In the genomic region with DNA sequence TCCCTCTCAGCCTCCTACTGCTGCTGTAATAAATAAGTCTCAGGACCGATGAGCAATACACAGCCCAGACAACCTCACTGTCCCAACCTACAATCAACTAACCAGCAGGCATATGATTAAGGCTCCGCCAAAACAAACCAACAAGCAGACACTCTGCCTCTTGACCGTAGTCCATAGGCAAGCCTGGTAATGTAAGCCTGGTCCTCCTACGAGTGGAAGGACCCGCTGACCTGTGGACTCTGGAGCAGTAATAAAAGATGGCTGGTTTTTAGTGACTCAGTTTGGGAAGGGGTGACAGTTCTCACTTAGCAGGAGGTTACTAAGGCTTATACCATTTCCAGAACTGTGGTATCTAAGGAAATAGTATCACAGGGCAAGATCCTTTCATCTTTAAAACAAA, we compare ENCODE assay signal across 25 mouse cellular contexts. TPM values are rescaled to one million over a fixed set of nuclear protein-coding genes. Genes with fewer than 3 reads are reported as not detected.
"Had no signal": no experiment of that assay in that cellular context is flagged by ENCODE, and none has a peak within 500 bp of the region (broad histone marks: within the 10 kb centered on the region; RNA-seq: fewer than 3 reads in every experiment).

No protein-coding gene starts in this region.

- H3K9me3 ChIP-seq: liver, embryonic 15.5 days; midbrain, embryonic 10.5 days; midbrain, embryonic 13.5 days; neural tube, embryonic 13.5 days; stomach, embryonic 15.5 days had no signal

- ATAC-seq: hindbrain, embryonic 16.5 days; lung, postnatal 0 days; midbrain, embryonic 13.5 days; midbrain, embryonic 16.5 days had no signal

- H3K4me1 ChIP-seq: megakaryocyte, embryonic 14.5 days; midbrain, embryonic 13.5 days; neural tube, embryonic 13.5 days; stomach, embryonic 15.5 days had no signal

- H3K4me3 ChIP-seq: layer of hippocampus, adult 2 months; left cerebral cortex, adult 2 months; liver, embryonic 15.5 days; megakaryocyte, embryonic 14.5 days; midbrain, embryonic 10.5 days; midbrain, embryonic 13.5 days; myocyte; neural tube, embryonic 13.5 days; stomach, embryonic 15.5 days had no signal

- H3K36me3 ChIP-seq: liver, embryonic 15.5 days; midbrain, embryonic 10.5 days; midbrain, embryonic 13.5 days; neural tube, embryonic 13.5 days; stomach, embryonic 15.5 days had no signal

- H3K27me3 ChIP-seq: liver, embryonic 15.5 days; megakaryocyte, embryonic 14.5 days; midbrain, embryonic 13.5 days; neural tube, embryonic 13.5 days; stomach, embryonic 15.5 days had no signal

- H3K9ac ChIP-seq: liver, embryonic 15.5 days; lung, embryonic 14.5 days; midbrain, embryonic 13.5 days; neural tube, embryonic 13.5 days; stomach, embryonic 15.5 days had no signal

- H3K27ac ChIP-seq: layer of hippocampus, adult 2 months; left cerebral cortex, adult 2 months; liver, embryonic 15.5 days; macrophage; midbrain, embryonic 10.5 days; midbrain, embryonic 13.5 days; neural tube, embryonic 13.5 days; stomach, embryonic 15.5 days had no signal

- DNase-seq: layer of hippocampus, postnatal 36 days; lung, embryonic 14.5 days; retina, postnatal 1 day; right cerebral cortex, postnatal 25 days; spleen, adult 18-20 months; thymus, adult 18-20 months; thymus, postnatal 36 days had no signal

- H3K4me2 ChIP-seq: liver, embryonic 15.5 days; lung, embryonic 14.5 days; midbrain, embryonic 13.5 days; neural tube, embryonic 13.5 days; stomach, embryonic 15.5 days had no signal

RNA-seq across cellular contexts. Expression of a gene that starts 53.4 kb away (rescaled TPM):
- polyA plus RNA-seq: hindbrain, embryonic 16.5 days; liver, adult 2 months; lung, embryonic 14.5 days; lung, postnatal 0 days; macrophage; midbrain, embryonic 13.5 days; midbrain, embryonic 16.5 days; neural tube, embryonic 13.5 days; stomach, embryonic 15.5 days; urinary bladder, adult 2 months had no signal

RNA-seq across cellular contexts. Expression of a gene that starts 59.5 kb away (rescaled TPM):
- polyA plus RNA-seq: hindbrain, embryonic 16.5 days; limb, embryonic 11.5 days; limb, embryonic 14.5 days; liver, adult 2 months; lung, embryonic 14.5 days; lung, postnatal 0 days; macrophage; midbrain, embryonic 10.5 days; midbrain, embryonic 13.5 days; midbrain, embryonic 16.5 days; neural tube, embryonic 13.5 days; testis, adult 2 months; urinary bladder, adult 2 months had no signal
